ENCODE assay signal across 9 mouse cellular contexts in genomic region chr11:33917574-33917973, GRCm38 (mm10). TPM values are rescaled to one million over a fixed set of nuclear protein-coding genes. Genes with fewer than 3 reads are reported as not detected.
DNase-seq lines count a peak whose midpoint lies in the region; ATAC-seq and TF ChIP-seq lines count a peak whose summit lies in the region.
"Had no signal": no experiment of that assay in that cellular context is flagged by ENCODE, and none has a peak within 500 bp of the region (broad histone marks: within the 10 kb centered on the region; RNA-seq: fewer than 3 reads in every experiment).

No protein-coding gene starts in this region.

- 18% methylated on average over 6 of the region's 6 CpGs for WGBS in heart, postnatal 0 days

- in situ Hi-C loops in ES-E14 (cut with MboI; ENCODE audit: low sequenced_read_pairs in 2 of 2, unreplicated experiment in 2 of 2): loop anchor here in 1 of 2 experiments (10.0 kb wide), 1 partner anchor 183 kb away; no protein-coding TSS in a partner anchor

- no peak for ATAC-seq in heart, postnatal 0 days (ENCODE audit: insufficient read depth, low read depth)

- no peak for DNase-seq in ES-E14 (ENCODE audit: low read depth, low spot score)
- DNase-seq in adrenal gland, postnatal 14 days: peak; percentile 81
- peak; percentile 78 for DNase-seq in embryo, embryonic 9.5 days (ENCODE audit: extremely low spot score)
- DNase-seq in heart, postnatal 0 days (ENCODE audit: low spot score): no peak
- DNase-seq in layer of hippocampus, adult 9-11 months: peak; percentile 28
- peak; percentile 26 for DNase-seq in lung, postnatal 25 days (ENCODE audit: low spot score)
- DNase-seq in retina, postnatal 1 day: peak; percentile 72
- DNase-seq in yolk sac, embryonic 10.5 days (ENCODE audit: low spot score): no peak

- H3K4me3 ChIP-seq in ES-E14 (ENCODE audit: insufficient read depth in 1 of 2, low read depth in 1 of 2, low read length in 2 of 2, poor library complexity in 1 of 2, severe bottlenecking in 1 of 2): no peak overlapping the region
- H3K4me3 ChIP-seq in heart, postnatal 0 days (ENCODE audit: low read depth, low read length): no peak overlapping the region
- H3K4me3 ChIP-seq: heart, embryonic 15.5 days had no signal

- H3K27me3 ChIP-seq in heart, postnatal 0 days (ENCODE audit: control insufficient read depth, insufficient read depth, low read length): 0 out of 2 replicates have a peak, but pooled peaks cover 7% of the 10 kb centered on the region

- no peaks in the 10 kb centered on the region for H3K4me1 ChIP-seq in ES-E14 (ENCODE audit: control insufficient read depth in 2 of 2, insufficient read depth in 2 of 2, low read length in 2 of 2, poor library complexity in 1 of 2)
- H3K4me1 ChIP-seq in heart, postnatal 0 days (ENCODE audit: control insufficient read depth, insufficient read depth): no peaks in the 10 kb centered on the region

- no peaks in the 10 kb centered on the region for H3K9me3 ChIP-seq in ES-E14 (ENCODE audit: control insufficient read depth, insufficient read depth, low read depth, low read length)
- no peaks in the 10 kb centered on the region for H3K9me3 ChIP-seq in heart, postnatal 0 days (replicated peaks; ENCODE audit: control insufficient read depth, low read length)
- H3K9me3 ChIP-seq: heart, embryonic 15.5 days had no signal

- no peak for TF ChIP-seq EP300 in heart, postnatal 0 days (IDR thresholded peaks at IDR 0.05; ENCODE audit: low read depth)

- H3K4me2 ChIP-seq in heart, postnatal 0 days (ENCODE audit: low read depth, low read length): no peak overlapping the region
- H3K4me2 ChIP-seq: heart, embryonic 15.5 days had no signal

- H3K27ac ChIP-seq in ES-E14 (ENCODE audit: insufficient read depth, low read depth, low read length, poor library complexity, severe bottlenecking): no peak overlapping the region
- H3K27ac ChIP-seq in heart, postnatal 0 days (ENCODE audit: low read depth): no peak overlapping the region
- H3K27ac ChIP-seq: heart, embryonic 15.5 days had no signal

- TF ChIP-seq CTCF in heart, postnatal 0 days (IDR thresholded peaks at IDR 0.05; ENCODE audit: low read depth): peak; percentile 93

- H3K36me3 ChIP-seq in ES-E14 (ENCODE audit: control insufficient read depth, insufficient read depth, low read length, poor library complexity, severe bottlenecking): no peaks in the 10 kb centered on the region
- no peaks in the 10 kb centered on the region for H3K36me3 ChIP-seq in heart, postnatal 0 days (replicated peaks; ENCODE audit: control insufficient read depth, insufficient read depth, low read length)
- H3K36me3 ChIP-seq: heart, embryonic 15.5 days had no signal

- no peak overlapping the region for H3K9ac ChIP-seq in ES-E14 (ENCODE audit: insufficient read depth, low read depth, low read length, poor library complexity, severe bottlenecking)
- no peak overlapping the region for H3K9ac ChIP-seq in heart, postnatal 0 days (replicated peaks; ENCODE audit: low read depth, low read length)
- H3K9ac ChIP-seq: heart, embryonic 15.5 days had no signal

TF ChIP-seq in ES-E14, 5 proteins besides CTCF, POLR2A, EP300 and RAD21:
- TF ChIP-seq MAFK (IDR thresholded peaks at IDR 0.05; ENCODE audit: insufficient read depth, low read depth, low read length) (no peak), CHD2 (IDR thresholded peaks at IDR 0.05; ENCODE audit: low read depth, low read length) (no peak), ZC3H11A (IDR thresholded peaks at IDR 0.05; ENCODE audit: borderline replicate concordance, low read depth, low read length) (peak; percentile 98), ZNF384 (IDR thresholded peaks at IDR 0.05; ENCODE audit: low read depth, low read length) (no peak)

RNA-seq across cellular contexts. Expression of gene Kcnmb1, which starts 45.2 kb away (rescaled TPM):
- total RNA-seq in ES-E14 (2012; rRNA removed): 0.11 and 0.22 TPM in 2 replicates
- total RNA-seq in adrenal gland, postnatal 14 days (2021): 0.11 and 0.38 TPM in 2 replicates
- 1.5 and 1.6 TPM in 2 replicates for total RNA-seq in heart, postnatal 0 days (2014; rRNA removed; ENCODE audit: low replicate concordance)
- 0.41 and 0.44 TPM in 2 replicates for polyA plus RNA-seq in heart, postnatal 0 days (2015; fragmentation: Nextera tagmentation; extraction: Ambion mirVana)

Comparison
In these comparisons a context has a peak if more than half of its experiments do, and no peak if none do; other contexts are left out.
1. DNase-seq: peak in adrenal gland, postnatal 14 days (single experiment), embryo, embryonic 9.5 days (single experiment), layer of hippocampus, adult 9-11 months (single experiment), lung, postnatal 25 days (single experiment) and retina, postnatal 1 day (single experiment); none in ES-E14 (single experiment), heart, postnatal 0 days (single experiment) and yolk sac, embryonic 10.5 days (single experiment).